Mouse (Mus musculus) heart, adult 2 months (tissue): ENCODE data around the gene Nudt4.

ENCODE experiments used
- CTCF ChIP-seq: fragments of 200-600 bp; IDR thresholded peaks from 2 replicates; pipeline ENCODE4 v1.8.1; 2022; ENCODE audit warnings: antibody characterized with exemption, mild to moderate bottlenecking, moderate library complexity
- POLR2A ChIP-seq: fragments of 200-500 bp; IDR thresholded peaks from 2 replicates; pipeline ENCODE4 v1.6.1; 2011; ENCODE audit warnings: mild to moderate bottlenecking, low read depth, low read length, control low read depth; ENCODE audit not compliant: insufficient read depth

- TF ChIP-seq CTCF: 0 out of 2 replicates have a peak, but pooled peaks have one; percentile 10
- TF ChIP-seq POLR2A: peak; percentile 77
These were observed 49.2 kb downstream of the Nudt4 start, which contains the start of gene Ube2n for GRCm38 (mm10) chr10:95514656-95515292.
